Mouse (Mus musculus) neural tube, embryonic 10.5 days (tissue): ENCODE data around the gene Magi2.
"Not testable (repeated sequence)": the region's sequence is repeated elsewhere in the genome, so short reads cannot be mapped to it uniquely, and the experiment has no call there.

ENCODE experiments used
- DNase-seq: peaks from one replicate; pipeline ENCODE4 v3.0.0-alpha.2; 2017; ENCODE audit warnings: low spot score; ENCODE audit errors: extremely low spot score

The Magi2 gene

DNA sequence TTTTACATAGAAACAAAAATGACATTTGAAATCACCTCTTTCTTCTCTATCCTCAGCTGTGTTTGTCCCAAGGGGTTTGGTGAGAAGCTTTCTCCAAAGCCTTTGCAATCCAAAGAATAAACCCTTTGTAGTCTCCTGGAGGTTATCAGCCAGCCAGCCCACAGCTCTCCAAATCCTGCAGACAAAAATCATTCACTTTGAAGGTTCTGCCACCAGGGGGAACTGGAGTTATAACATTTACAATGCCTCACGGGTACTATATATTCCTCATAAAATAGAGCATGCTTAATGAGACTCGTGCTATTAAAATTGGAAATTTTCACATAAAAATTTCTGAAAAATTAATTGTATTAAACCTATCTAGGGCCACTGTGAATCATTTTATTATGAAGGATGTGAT is 202.5 kb downstream of the Magi2 start:
- DNase-seq: peak; percentile 13

- no peak for DNase-seq
Observed at GRCm38 (mm10) chr5:19462541-19462940, 235.7 kb downstream of the Magi2 start.

DNA sequence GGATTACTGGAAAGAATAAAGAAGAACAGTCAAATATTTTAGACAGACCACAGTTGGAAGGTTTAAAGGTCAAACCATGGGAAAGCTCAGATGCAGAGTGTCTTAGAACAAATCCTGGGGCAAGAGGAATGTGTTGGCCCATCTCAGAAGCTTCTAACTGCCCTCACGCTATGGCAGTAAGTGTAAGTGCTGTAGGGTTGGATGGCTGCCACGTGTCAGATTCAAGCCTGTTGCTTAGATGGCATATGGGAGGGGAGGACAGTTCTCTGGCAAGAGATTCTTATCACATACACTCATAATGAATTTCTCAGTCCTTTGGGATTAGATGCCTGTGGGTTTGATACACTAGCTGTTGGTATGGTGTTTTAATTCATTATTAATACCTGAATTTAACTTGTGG is 238.5 kb downstream of the Magi2 start:
- no peak for DNase-seq

- no peak for DNase-seq
Observed at GRCm38 (mm10) chr5:19472851-19473439, 246.1 kb downstream of the Magi2 start.

GRCm38 (mm10) chr5:19482981-19483380 is 256.1 kb downstream of the Magi2 start:
- DNase-seq: no peak

DNA sequence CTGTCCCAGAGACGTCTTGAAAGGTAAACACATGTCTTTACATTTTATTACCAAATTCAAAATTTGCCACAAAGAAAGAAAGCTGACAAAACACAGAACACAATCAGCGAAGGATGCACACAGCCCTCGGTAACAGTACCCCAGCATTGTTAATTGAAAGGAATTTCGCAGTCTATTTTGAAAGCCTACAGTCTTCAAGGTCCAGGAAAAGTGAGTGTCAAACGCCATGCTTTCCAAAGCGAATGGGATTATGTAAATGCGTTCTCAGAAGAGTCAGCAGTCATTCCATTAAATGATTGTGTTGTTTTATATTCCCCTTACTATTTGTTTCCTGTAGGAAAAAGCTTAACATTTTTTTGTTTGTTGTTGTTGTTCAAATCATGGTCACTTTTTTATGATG is 261.1 kb downstream of the Magi2 start:
- no peak for DNase-seq

DNA sequence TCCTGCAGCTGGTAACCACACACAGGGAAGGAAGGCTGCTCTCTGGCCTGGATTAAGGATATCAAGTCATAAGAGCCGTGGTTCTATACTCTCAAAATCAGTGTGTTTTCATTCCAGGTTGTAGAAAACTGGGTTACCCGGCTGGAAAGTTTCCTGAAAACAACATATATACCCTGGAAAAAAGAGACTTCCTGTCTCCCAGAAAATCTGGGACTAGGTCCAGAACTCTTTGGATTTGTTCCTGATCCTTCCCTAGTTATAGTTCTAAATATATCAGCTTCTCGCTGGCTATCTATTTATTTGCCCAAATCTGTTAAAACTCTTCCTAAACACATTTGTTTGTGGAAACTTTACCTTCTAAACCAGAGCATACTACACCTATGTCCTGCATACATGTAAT is 274.2 kb downstream of the Magi2 start:
- DNase-seq: no peak

- DNase-seq: no peak
Observed at GRCm38 (mm10) chr5:19522168-19522567, 295.3 kb downstream of the Magi2 start.

DNA sequence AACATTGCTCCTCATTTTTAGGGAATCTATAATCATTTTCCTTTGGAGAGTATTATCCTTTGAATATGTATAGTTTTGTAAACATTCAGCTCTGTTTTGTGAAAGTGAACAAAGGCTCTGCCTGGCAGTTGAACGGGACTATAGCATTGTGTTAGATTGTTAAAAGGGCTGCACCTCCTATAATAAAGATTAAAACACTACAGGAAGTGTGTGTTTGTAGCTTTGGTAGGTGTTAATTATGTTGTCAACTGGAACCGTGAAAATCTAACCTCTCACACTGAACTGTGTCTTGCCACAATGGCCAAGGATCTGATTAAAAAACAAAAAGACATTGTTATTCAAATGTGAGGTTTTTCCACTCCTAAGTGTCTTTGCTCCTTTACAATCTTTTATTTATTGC is 312.5 kb downstream of the Magi2 start:
- DNase-seq: no peak

- no peak for DNase-seq
Observed at GRCm38 (mm10) chr5:19546424-19546823, 319.6 kb downstream of the Magi2 start.

DNA sequence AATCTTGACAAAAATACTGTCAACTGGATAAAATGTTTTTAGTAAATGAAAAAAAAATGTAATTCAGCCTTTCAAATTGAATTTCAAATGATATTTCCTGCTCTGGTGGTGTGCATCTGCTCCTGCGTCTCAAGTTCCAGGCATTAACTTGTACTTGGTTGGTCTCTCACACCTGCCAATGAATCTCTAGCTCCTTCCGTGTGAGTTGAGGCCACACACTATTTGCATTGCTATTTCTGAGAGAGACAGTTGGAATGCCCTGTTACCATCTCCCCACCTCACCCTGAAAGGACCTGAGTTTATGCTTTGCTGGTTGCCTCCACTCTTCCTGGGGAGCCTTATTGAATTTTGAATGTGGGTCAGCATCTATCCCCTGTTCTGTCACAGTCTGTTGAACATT is 320.1 kb downstream of the Magi2 start:
- DNase-seq: no peak

DNA sequence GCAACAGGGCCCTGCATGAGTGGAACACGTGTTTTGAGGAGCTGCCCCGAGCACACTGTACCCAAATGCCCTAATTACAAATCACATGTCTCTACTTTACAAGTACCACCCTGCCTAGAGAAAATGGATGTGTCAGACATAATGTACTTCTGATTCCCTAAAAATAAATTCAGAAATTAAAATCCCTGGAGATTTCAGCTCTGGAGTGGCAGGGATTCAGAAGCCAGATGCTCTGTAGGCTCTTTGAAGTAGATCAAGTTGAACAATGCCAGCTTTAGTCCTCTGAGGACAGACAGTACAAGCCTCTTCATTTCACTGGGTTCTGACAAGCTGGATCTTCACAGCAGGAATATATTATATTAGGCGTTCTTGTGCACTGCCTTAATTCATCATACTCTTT is 326.7 kb downstream of the Magi2 start:
- no peak for DNase-seq

DNA sequence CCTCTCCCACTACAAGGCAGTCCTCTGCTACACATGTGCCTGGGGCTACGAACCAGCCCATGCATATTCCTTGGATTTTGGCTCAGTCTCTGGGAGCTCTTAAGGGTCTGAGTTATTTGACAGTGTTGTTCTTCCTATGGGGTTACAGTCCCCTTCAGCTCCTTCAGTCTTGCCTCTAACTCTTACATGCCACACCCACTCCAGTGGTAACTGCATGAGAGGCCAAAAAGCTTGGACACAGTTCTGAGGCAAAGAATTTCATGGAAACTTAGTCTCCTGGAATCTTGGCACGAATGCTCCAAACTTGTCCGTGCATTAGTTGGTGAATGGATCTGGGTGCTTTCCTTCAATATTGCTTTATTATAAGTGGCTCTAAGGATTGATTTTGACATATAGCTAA is 338.8 kb downstream of the Magi2 start:
- DNase-seq: no peak

GRCm38 (mm10) chr5:19566136-19566535 is 339.3 kb downstream of the Magi2 start:
- DNase-seq: not testable (repeated sequence)

GRCm38 (mm10) chr5:19607700-19608099 is 380.9 kb downstream of the Magi2 start:
- DNase-seq: no peak

GRCm38 (mm10) chr5:19611788-19612187 is 385.0 kb downstream of the Magi2 start:
- DNase-seq: no peak

DNA sequence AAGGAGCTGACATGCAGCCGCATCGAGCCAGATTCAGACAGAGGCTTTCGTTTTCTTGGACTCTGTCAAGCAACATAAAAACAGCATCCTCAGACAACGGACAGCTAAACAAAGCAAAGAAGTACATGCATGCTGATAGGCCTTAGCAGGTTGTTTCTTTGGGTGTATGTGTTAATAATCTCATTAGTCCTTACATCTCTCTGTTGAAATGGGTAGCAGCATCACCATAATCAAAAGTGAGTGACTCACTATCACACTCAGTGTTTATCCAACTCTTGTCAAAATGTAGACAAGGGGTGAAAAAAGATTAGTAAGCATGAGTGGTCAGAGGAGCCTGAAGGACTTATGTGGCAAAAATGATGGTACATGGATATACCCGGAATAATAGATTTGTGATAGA is 394.8 kb downstream of the Magi2 start:
- no peak for DNase-seq

- DNase-seq: no peak
Observed at GRCm38 (mm10) chr5:19633976-19634375, 407.1 kb downstream of the Magi2 start.

GRCm38 (mm10) chr5:19637789-19638188 is 411.0 kb downstream of the Magi2 start:
- DNase-seq: no peak

GRCm38 (mm10) chr5:19655986-19656385 is 429.1 kb downstream of the Magi2 start:
- DNase-seq: no peak

DNA sequence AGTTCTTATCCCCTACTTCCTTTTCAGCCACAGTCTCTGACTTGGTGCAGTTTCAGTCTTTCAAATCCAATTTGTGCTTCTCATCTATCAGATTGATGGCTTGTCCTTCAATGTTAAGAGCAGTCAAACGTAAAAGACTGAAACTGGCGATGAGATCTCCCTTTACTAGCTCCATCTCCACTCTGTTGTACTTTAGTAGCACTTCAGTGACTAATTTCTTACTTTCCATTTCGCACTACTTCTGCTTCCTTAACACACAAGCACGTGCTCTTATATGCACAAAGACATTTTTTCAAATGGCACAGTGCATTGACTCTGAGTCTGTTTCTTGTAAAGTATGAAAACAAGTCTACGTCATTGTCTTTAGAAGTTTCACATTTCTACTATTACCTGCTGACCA is 439.6 kb downstream of the Magi2 start:
- DNase-seq: no peak

DNA sequence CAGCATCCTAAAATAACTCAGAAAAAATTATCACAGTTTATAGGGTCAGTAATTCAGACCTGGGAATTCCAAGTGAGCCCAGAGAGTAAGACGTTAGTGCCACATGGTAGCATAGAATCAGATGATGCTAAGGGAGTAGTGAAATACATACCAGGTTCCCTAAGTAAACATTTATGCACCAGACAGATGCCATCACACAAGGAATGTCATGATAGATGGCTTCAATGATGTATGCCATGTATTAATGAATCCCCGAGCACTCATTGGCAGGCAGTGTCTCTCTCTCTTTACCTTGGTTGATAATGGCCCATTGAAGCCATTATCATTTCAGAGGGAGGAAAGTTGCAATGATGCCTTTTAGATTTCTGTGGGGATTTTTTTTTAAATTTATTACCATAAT is 490.5 kb downstream of the Magi2 start:
- DNase-seq: no peak

- no peak for DNase-seq
Observed at GRCm38 (mm10) chr5:19726277-19726676, 499.4 kb downstream of the Magi2 start.

GRCm38 (mm10) chr5:19745376-19745775 is 518.5 kb downstream of the Magi2 start:
- DNase-seq: no peak
